Mouse (Mus musculus): Measurements from ENCODE around the gene 0610037L13Rik.

The 0610037L13Rik gene

DNA sequence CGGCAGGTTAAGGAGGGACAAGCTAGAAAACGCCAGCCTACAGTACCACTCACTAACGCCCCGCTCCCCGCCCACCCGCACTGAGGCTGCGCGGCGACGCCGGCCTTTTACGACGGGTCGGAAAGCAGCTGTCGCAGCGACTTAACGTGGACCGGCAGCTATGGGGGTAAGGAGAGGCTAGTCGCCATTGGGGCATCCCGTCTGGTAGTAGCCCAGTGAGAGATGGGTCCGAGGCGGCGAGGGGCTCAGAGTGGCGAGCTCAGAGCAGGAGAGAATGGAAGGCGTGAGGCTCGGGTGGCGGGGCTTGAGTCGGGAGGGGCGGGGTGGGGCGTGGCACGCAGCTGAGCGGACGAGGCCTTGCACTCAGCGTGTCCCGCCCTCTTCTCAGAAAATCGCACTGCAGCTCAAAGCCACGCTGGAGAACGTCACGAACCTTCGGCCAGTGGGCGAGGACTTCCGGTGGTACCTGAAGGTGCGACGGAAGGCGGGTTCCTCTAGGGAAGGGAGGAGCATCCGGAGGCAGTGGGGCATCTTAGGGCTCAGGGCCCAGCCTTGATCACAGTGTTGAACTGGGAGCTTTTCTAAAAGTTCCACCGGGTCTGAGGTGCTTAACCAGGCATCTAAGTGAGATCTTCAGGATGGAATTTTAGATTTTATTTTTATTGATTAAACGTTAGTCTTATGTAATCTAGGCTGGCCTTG lies at the start of gene 0610037L13Rik:
0610037L13Rik (plus strand) TSS at position 83 of the 702 bp plus-strand sequence.
- peak; percentile 99 for DNase-seq (ENCODE audit: low spot score)

DNA sequence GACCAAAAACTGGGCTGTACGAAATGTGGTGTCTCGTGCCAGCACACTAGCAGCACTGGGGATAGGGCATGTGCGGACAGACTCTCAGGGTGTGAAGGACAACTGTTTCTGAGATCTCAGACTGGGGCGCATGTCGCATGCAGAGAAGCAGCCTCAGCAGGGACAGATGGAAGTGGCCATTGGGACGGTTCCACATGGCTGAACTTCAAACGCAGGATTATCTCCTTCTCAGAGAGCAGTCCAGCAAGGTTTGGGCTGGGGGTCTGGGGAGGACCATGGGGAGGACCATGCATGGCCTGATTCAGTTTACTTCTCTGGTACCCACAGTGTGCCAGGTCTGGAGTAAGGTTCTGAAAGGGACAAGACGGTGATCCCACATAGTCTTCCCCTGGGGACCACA lies 45.9 kb upstream of the 0610037L13Rik start:
- no peak for DNase-seq (ENCODE audit: low spot score)

DNA sequence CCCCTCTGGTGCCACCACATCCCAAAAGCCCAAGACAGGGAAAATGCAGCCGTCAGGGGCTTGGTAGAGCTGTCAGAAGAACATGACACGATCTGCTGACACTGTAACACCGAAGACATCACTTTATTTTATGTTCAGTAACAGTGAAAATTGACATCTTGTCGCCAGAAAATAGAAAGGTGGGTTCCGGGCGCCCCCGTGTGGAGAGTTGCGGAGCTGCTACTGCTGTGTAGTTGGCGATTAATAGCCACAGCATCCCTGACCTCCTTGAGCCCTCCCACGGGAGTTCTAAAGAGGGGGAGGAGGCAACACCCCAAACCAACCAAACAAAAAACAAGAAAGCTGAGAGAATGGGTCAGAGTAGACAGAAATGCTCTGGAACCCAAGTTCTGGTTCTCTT lies 44.6 kb upstream of the 0610037L13Rik start:
- peak; percentile 60 for DNase-seq (ENCODE audit: low spot score)

DNA sequence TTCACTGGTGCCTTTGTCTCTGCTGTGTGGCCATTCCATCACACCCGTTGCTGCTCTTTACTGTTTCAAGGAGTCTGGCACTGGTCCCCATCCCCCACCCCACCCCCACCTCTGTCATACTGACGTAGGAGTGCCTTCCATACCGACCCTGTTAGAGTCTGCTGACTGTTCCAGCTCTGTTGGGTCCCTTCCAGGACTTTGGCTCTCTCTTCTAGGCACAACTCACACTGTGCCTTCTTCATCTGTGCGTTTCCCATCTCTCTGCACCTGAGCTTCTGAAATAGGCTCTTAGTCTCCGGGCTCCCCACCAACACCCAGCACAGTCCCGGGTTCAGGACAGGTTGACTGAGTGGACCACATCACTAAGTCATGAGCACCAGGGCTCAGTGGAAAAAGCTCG lies 42.8 kb upstream of the 0610037L13Rik start:
- DNase-seq (ENCODE audit: low spot score): no peak

DNA sequence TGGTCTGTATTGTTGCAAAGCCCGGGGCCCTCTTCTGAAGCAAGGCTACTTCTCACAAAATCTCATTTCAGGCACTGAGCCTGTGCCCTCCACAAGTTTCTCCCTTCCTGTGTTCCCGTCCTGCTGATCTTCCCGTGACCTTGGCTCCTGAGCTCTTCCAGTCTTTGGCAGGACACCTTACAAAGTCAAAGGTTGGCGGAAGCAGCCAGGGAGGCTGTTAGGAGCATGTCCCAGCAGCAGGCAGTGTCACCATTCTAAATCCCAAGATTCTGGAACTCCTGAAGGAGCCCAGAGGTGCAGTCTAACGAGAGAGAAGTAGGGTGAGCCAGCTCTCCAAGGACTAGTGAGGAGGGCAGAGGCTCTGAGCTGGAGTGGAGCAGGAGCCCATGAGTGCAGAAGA lies 41.1 kb upstream of the 0610037L13Rik start:
- DNase-seq (ENCODE audit: low spot score): no peak

DNA sequence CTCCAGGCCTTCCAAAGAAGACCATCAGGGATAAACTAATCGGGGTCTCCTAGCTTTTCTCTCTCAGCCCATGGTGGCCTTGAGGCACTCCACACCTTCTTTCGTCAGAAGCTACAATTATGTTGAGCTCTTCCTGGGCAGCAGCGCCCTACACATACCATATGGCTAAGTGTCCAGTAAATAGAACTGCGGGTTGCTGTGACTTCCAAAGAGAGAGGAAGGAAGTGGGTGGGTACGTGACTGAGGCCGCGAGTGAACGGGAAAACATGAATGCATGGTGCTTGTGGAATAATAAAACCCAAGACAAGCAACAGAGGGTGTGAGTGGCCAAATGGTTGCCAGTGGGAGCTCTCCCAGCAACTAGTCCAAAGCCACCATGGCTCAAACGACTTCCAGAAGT lies 40.0 kb upstream of the 0610037L13Rik start:
- no peak for DNase-seq (ENCODE audit: low spot score)

DNA sequence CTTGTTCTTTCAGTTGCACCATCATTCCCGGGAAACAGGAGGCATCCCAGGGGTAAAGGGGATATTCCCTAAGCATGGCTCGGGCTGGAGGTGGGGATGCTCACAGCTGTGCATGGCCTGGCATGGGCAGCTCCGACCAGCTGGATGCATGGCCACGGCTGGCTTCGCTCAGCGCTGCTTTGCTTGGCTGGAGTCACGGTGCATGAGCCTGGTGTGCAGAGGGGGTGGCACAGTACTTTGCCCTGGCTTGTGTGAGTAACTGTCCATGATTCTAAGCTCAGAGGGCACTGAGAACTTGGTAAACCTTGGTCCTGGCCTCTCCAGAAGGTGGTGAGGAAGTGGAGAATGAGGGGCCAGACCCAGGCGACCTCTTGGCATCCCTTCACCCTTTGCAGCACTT lies 39.5 kb upstream of the 0610037L13Rik start:
- no peak for DNase-seq (ENCODE audit: low spot score)

DNA sequence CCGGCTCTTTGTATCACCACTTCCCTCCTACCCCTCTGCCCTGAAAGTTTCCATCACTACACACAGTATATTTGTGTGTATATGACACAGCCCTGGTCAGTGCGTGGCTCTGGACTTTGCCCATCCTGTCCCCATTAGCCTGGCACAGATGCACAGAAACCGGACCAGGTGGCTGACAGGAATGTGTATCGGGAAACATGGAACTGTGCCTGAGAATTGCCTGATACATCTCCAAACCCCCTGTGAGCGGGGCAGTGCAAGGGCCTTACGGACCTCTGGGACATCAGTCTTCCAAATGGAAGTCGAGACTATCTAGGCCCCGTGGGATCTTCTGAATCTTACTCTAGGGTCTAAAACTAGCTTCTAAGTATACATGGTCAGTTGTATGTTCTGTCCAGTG lies 36.3 kb upstream of the 0610037L13Rik start:
- DNase-seq (ENCODE audit: low spot score): no peak

DNA sequence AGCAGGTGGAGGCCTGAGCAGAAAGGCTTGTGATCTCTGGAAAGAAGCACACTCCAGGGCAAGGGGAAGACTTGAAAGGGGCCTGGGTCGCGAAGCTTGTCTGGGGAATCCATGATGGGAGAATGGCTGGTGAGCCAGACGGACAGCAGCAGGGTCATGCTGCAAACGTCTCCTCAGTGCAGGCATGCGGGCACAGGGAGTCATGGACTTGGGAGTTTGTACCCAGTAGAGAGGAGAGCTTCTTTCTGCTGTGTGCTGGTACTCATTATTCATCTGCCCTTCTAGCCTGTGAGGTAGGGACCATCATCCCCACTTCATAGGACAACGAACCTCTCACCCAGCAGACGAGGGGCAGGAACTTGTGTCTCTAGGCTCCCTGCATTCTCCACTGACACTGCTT lies 35.8 kb upstream of the 0610037L13Rik start:
- DNase-seq (ENCODE audit: low spot score): no peak

DNA sequence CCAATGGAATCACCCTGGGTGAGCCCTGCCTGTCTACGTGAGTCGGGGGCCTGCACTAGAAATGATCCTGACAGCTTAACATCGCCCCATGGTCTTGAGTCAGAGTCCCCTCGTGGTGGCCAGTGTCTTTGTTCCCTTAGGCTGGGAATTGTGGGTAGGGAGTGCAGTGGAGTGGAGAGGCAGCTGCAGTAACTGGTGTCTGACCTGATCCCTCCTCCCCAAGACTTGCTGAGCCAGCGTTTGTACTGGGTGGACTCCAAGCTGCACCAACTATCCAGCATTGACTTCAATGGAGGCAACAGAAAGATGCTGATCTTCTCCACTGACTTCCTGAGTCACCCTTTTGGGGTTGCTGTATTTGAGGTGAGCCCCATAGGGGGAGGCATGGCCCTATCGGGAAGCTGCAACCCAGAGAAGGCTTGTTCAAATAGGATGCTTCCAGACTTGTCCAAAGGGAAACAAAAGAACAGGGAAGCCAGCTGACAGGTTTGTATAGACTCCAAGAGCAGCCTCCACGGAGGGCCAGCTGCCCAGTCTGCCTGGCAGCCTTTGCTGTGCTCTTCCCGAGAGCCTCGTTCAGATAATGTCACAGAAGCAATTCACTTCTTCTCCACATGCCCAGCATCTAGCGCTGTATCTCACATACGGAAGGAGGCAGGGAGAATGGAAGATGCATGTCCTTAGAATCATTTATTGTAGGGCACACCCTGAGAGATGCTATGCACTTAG lies 32.5 kb upstream of the 0610037L13Rik start:
- no peak for DNase-seq (ENCODE audit: low spot score)

DNA sequence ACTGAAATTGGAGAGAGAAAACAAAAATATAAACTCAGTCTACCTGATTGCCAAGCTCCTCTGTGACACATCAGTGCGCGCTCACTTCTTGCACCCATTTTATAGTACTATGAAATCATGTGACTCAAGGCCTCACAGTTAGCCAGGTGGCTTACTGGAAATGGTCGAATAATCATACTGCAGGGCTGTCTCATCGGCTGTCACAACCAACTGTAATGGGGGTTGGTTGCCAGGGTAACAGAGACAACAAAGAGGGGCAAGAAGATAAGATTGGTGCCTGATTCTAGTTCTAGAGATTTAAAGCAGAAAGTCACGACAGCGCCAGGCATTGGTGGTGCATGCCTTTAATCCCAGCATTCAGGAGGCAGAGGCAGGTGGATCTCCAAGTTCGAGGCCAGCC lies 30.6 kb upstream of the 0610037L13Rik start:
- no peak for DNase-seq (ENCODE audit: low spot score)

DNA sequence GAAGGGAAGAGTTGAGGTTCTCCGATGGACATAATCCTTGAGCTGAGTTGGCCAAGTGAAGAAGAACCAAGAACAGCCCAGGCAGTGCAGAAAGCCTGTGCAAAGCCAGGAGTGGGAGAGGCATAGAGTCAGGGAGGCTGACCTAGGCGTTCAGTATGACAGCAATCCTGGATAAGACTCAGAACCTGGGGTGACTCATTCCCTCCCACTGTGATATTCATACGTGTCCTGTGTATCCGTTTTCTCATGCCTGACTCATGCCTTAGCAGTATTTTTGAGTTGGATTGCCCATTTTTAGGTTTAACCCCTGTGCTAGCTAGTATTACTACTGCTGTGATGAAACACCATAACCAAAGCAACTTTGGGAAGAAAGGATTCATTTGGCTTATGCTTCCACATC lies 24.7 kb upstream of the 0610037L13Rik start:
- DNase-seq (ENCODE audit: low spot score): no peak

DNA sequence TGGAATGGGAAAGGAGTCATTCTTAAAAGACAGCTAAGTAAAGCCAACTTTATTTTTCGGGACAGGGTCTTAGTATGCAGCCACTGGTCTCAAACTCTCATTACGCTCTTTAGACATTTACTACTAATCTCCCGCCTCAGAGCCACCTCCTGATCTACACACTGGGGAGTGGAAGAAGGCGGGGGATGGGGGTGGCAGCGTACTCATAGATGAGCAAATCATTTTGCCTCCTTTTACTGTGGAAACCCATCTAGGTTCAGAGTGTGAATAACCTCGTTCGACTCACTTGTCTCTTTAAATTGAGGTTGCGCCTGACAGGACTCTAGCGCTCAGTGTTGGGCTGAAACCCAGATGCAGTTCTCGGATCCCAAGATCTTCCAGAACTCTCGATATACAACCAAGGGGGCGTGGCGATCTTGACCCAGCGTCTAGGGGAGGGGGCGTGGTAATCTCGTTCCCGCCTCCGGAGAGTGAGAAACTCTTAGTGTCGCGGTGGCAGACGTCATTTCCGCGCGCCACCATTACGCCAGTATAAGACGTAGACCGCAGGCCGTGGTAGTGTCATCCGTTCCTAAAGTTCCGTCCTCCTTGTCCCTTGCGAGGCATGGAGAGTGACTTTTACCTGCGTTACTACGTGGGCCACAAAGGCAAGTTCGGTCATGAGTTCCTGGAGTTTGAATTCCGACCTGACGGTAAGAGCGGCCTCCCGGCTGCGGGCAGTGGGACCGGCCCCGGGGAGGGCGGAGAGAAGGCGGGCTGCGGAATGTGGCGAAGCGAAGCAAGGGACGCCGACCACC lies 10.2 kb upstream of the 0610037L13Rik start, which contains the start of gene Magoh:
Magoh (plus strand) TSS at position 502 of the 797 bp plus-strand sequence.
- peak; percentile 100 for DNase-seq (ENCODE audit: low spot score)

DNA sequence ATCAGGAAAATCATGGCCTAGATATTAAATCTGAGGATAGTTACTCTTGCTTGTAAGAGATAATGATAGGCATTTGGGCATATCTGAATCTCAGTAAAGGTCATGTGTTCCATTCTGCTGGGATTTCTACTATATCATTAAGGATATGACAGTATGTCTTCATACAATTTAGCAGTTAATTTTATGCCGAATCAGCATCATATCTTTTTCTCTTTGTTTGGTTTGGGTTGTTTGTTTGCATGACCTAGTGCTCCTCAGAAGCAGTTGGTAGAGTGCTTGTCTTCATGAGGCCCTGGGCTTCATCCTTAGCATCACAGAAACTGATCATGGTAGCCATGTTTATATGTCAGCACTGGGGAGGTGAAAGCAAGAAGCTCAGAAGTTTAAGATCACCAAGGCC lies 8.0 kb upstream of the 0610037L13Rik start:
- DNase-seq (ENCODE audit: low spot score): no peak

DNA sequence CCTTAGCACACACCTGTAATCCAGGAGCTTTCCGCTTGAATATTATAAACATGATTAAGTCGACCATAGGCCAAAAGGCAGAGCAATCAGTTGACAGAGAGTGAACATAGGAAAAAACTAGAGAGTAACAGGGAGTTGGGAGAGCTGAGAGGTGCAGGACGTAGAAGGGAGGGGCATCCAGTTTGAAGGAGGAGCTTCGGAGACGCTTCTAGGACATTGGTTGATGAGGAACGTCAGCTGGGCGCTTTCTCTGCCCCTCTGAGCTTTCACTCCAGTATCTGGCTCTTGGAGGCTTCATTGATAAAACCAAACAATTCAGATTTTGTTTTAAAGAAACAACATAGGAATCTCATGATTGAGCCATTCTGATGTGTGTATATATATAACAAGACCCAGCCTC lies 3.2 kb upstream of the 0610037L13Rik start:
- no peak for DNase-seq (ENCODE audit: low spot score)

DNA sequence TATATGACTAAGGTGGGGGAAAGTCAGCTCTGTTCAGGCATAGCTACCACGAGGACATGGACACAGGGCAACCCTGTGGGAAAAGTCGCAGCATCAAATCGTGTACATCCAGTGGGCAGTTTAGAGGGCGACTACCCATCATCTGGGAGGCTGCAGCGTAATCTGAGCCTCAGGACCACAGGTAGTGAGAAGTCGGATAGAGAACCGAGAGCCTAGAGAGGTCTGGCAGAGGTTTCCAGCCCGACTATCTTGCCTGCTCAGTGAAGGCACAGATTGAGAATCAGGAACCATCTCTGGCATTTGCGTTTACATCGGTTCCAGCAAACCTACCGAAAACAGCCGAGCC lies 255 bp upstream of the 0610037L13Rik start:
- no peak for DNase-seq (ENCODE audit: low spot score)

DNA sequence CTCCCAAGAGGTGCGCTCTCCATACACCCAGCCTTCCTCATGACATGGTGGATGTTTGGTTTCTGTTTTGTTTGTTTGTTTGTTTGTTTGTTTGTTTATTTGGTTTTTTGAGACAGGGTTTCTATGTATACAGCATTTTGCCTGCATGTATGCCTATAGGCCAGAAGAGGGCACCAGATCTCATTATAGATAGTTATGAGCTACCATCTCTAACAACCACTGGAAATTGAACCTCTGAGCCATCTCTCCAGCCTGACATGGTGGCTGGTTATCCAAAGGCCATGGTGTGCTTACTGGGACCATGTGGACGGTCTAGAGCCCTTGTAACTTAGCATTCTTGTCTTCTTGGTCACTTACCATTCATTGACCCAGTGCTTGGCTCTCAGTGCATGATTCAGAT lies 3.0 kb downstream of the 0610037L13Rik start:
- peak; percentile 30 for DNase-seq (ENCODE audit: low spot score)

DNA sequence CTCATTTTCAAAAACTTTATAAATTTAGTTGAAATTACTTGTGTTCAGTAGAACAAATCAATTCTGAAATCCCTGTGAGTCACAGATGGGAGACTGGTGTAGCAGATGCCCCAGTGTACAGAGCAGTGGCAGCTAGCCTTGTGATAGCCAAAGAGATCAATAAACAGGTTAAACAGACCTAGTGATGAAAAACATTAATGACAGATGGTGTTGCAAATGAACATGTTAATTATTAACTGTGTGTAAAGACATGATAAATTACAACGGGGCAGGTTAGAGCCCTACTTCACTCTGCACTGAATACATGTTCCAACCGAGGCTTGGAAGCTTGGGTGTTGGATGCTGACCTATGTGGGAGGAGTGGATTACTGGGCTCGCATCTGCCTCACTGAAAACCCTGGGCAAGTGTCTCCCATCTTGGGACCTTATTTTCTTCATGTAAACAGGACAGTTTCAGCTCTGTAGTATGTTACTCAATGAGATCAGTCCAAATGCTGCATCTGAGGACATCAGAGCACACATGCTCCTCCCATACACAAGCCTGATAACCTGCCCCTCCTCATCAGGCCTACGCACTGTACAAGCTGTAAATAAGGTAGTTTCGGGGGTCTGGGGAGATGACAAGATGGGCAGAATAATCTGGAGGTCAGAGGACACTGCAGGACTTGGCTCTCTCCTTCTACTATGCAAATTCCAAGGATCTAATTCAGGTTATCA lies 9.8 kb downstream of the 0610037L13Rik start:
- DNase-seq (ENCODE audit: low spot score): no peak

DNA sequence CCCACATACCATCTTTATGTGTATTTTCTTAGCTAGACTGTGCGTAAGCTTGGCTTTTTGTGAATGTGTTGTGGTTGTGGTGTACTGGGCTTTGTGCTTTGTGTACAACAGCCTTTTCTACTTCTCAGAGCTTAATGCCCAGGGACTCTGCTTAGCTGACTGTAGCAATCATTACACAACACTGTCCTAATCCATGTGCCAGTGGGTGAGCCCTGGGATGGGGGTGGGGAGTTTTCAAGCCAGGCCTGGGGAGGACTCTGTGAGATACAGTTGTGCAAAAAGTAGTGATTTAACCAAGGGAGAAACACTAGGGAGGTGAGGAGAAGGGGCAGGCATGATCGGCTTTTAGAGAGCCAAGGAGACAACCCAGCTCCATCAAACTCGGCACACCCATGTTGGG lies 10.6 kb downstream of the 0610037L13Rik start:
- no peak for DNase-seq (ENCODE audit: low spot score)

DNA sequence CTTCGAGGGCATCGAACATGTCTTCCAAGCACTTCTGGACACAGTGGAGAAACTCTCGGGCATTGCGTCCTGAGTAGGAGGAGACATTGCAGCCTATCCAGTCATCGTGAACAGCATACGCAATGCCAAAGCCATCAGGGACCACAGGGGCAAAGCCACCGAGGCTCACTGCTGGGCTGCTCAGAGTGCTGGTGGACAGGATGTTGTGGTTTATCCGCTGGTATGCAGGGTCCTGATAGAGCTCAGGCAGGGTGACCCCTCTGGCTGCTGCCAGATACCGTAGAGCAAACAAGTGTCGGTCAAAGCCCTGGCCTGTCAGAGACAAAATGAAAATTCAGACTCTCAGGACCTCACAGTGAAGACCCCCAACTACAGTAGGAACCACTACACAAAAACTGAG lies 14.6 kb downstream of the 0610037L13Rik start:
- DNase-seq (ENCODE audit: low spot score): no peak

DNA sequence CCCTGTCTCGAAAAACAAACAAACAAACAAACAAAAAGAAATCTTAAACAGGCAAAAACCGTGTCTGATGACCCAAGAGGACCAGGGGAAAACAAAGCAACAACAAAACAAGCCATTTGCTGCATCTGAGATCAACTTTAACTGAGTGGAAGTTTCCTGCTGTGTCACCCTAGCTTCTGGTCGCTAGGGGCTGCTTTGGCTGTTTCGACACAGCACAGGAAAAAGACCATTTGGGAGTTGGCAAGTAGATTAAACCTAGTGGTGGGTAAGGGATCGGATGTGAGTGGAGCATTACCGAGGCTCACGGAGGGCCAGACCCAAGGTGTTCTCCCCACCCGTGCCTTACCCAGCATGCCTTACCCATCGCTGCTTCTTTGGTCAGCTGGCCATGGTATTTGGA lies 16.9 kb downstream of the 0610037L13Rik start:
- DNase-seq (ENCODE audit: low spot score): no peak

DNA sequence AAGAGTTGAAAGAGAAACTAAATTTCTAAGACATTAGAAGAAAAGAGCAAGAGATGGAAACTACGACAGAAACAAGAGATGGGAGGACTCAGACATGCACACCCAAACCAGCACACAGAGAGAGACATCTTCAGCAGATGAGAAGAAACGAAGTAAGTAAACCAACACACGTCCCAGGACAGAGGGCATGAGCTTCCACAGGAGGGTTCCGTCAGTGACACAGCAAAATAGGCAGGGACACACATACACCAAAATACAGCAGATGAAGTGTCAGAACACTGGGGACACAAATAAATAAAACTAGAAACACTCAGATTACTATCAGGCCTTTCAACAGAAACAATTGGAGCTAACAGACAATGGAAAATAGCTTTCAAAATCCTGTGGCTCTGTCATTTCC lies 20.4 kb downstream of the 0610037L13Rik start:
- DNase-seq (ENCODE audit: low spot score): no peak
